Mouse (Mus musculus) C2C12 (cell line): ENCODE data around the gene Dgcr2.

ENCODE experiments used
- CTCF ChIP-seq: IDR thresholded peaks from one replicate; pipeline ENCODE4 v1.5.1; 2011; ENCODE audit not compliant: control insufficient read depth, insufficient read depth, insufficient read length
- FOSL1 ChIP-seq: IDR thresholded peaks from one replicate; pipeline ENCODE4 v1.8.0; 2011; ENCODE audit warnings: mild to moderate bottlenecking, low read length; ENCODE audit not compliant: poor library complexity, insufficient read depth, severe bottlenecking
- MAX ChIP-seq: IDR thresholded peaks from one replicate; pipeline ENCODE4 v1.6.1; 2011; ENCODE audit warnings: mild to moderate bottlenecking, control low read depth
- MYOD1 ChIP-seq: IDR thresholded peaks from one replicate; pipeline ENCODE4 v1.6.1; 2011; ENCODE audit warnings: low read depth; ENCODE audit not compliant: control insufficient read depth, insufficient read length

DNA sequence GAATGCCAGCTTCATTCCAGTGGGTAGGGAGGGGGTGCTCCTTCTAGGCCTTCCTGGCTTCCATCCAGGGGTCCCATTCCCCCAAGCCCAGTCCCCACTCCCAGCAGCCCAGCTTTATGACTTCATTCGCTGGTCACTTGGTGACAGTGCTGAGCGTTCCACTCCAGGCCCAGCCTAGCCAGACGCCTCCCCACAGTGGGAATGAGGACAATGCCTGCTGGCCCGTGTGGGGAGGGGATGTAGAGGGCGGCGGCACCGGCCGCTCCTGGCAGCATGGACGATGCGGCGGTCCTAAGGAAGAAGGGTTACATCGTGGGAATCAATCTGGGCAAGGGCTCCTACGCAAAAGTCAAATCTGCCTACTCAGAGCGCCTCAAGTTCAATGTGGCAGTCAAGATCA lies at the start of gene Dgcr2, which contains the start of gene Tssk2:
- TF ChIP-seq FOSL1 (no peak), CTCF (no peak), MYOD1 (no peak), MAX (no peak)
